Comparison of ENCODE assay signal across 31 mouse cellular contexts in genomic region chr15:95944299-95944698, GRCm38 (mm10).
"Had no signal": no experiment of that assay in that cellular context is flagged by ENCODE, and none has a peak within 500 bp of the region (broad histone marks: within the 10 kb centered on the region; RNA-seq: fewer than 3 reads in every experiment).

No protein-coding gene starts in this region.

- H3K36me3 ChIP-seq: midbrain, embryonic 15.5 days had no signal

- H3K9ac ChIP-seq: limb, embryonic 12.5 days; limb, embryonic 13.5 days; limb, embryonic 15.5 days; liver, embryonic 12.5 days; liver, embryonic 13.5 days; liver, embryonic 14.5 days; liver, embryonic 15.5 days; liver, postnatal 0 days; lung, embryonic 14.5 days; lung, embryonic 15.5 days; midbrain, embryonic 12.5 days; midbrain, embryonic 13.5 days; midbrain, embryonic 15.5 days; neural tube, embryonic 12.5 days had no signal

- H3K4me2 ChIP-seq: limb, embryonic 12.5 days; limb, embryonic 13.5 days; limb, embryonic 15.5 days; liver, embryonic 11.5 days; liver, embryonic 12.5 days; liver, embryonic 13.5 days; liver, embryonic 15.5 days; lung, embryonic 14.5 days; lung, embryonic 15.5 days; midbrain, embryonic 11.5 days; midbrain, embryonic 12.5 days; midbrain, embryonic 13.5 days; midbrain, embryonic 15.5 days; neural tube, embryonic 12.5 days had no signal

- H3K27ac ChIP-seq: limb, embryonic 10.5 days; limb, embryonic 12.5 days; limb, embryonic 13.5 days; limb, embryonic 15.5 days; liver, embryonic 12.5 days; liver, embryonic 13.5 days; liver, embryonic 14.5 days; liver, embryonic 15.5 days; lung, embryonic 15.5 days; macrophage; midbrain, embryonic 10.5 days; midbrain, embryonic 12.5 days; midbrain, embryonic 13.5 days; midbrain, embryonic 15.5 days; neural tube, embryonic 12.5 days had no signal

- H3K9me3 ChIP-seq: limb, embryonic 10.5 days; limb, embryonic 15.5 days; liver, embryonic 13.5 days; liver, embryonic 15.5 days; lung, embryonic 15.5 days; midbrain, embryonic 10.5 days; midbrain, embryonic 12.5 days; midbrain, embryonic 13.5 days; midbrain, embryonic 15.5 days; neural tube, embryonic 12.5 days had no signal

- DNase-seq: left cerebral cortex, postnatal 4 days; liver; liver, embryonic 13.5 days; liver, postnatal 0 days; lung, adult 18-20 months; lung, adult 2 months; lung, embryonic 14.5 days; lung, postnatal 10 days; lung, postnatal 14 days; lung, postnatal 36 days; midbrain, embryonic 14.5 days had no signal

- H3K4me1 ChIP-seq: limb, embryonic 10.5 days; limb, embryonic 15.5 days; liver, embryonic 12.5 days; liver, embryonic 13.5 days; liver, embryonic 15.5 days; lung, embryonic 15.5 days; neural tube, embryonic 12.5 days had no signal

- ATAC-seq: liver, embryonic 12.5 days; liver, postnatal 0 days; lung, postnatal 0 days; midbrain, embryonic 13.5 days; midbrain, embryonic 15.5 days; midbrain, embryonic 16.5 days had no signal

- H3K27me3 ChIP-seq: limb, embryonic 12.5 days; limb, embryonic 13.5 days; limb, embryonic 15.5 days; liver, embryonic 12.5 days; liver, embryonic 13.5 days; liver, embryonic 15.5 days; lung, embryonic 15.5 days; megakaryocyte, embryonic 14.5 days; midbrain, embryonic 12.5 days; midbrain, embryonic 13.5 days; midbrain, embryonic 15.5 days; neural tube, embryonic 12.5 days had no signal

- H3K4me3 ChIP-seq: limb, embryonic 10.5 days; limb, embryonic 12.5 days; limb, embryonic 13.5 days; limb, embryonic 15.5 days; liver, embryonic 12.5 days; liver, embryonic 13.5 days; liver, embryonic 15.5 days; lung, embryonic 15.5 days; megakaryocyte, embryonic 14.5 days; midbrain, embryonic 10.5 days; midbrain, embryonic 12.5 days; midbrain, embryonic 13.5 days; midbrain, embryonic 15.5 days; myocyte; neural tube, embryonic 12.5 days had no signal
